Mouse (Mus musculus): ENCODE data around the gene Poc1b.
"Not testable (repeated sequence)": the region's sequence is repeated elsewhere in the genome, so short reads cannot be mapped to it uniquely, and the experiment has no call there.

Gene Poc1b

DNA sequence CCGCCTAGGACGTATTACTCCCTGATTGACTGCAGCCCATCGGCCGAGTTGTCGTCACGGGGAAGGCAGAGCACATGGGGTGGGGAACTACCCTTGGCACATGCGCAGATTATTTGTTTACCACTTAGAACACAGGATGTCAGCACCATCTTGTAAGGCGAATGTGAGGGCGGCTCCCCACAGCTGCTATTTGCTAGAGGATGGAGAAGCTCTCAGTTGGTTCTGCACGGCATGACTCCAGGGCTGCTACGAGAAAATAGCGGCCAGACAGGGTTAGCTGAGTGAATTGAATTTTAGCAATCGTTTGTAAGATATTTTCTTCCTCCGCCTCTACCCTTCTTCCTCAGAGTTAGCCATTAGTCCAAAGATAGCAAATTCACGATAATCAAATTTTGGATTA, 109.7 kb downstream of the Poc1b start:
- not testable (repeated sequence) for DNase-seq (ENCODE audit: extremely low read depth, low read depth, low spot score)

DNA sequence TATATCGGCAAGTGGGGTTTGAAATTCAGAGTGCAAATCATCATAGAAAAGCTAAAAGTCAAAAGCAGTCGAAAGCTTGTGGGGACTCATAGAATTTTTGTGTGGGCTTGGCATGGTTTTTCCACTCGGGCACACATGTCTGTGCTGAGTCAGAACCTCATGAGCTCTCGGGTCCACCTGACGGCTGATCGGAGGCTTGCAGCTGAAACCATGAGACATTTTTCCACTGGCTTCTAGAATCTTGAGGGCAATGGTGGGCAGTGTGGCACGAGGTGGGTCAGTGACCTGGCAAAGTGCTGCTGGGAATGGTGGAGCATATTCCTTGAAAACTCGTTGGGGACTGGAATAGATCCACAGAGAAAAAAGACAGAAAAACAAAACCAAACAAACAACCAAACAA, 114.7 kb downstream of the Poc1b start:
- DNase-seq (ENCODE audit: extremely low read depth, low read depth, low spot score) = no peak

DNA sequence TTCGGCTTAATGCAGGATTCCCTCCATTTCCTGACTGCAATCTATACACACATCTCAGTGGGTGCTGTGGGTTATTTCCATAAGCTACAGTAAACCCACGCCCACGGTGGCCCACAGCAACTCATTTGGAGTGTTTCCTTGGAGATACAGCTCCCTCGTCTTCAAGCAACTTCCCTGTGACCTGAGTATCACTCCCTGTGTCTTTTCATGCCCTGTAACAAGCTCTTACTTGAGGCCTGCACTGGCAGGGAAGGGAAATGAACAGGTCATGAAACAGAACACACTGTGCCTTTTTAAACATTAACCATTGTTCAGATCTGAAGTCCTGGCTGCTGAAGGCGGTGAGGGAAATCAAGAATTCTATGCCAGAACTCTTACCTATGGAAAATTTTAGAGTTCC, 115.9 kb downstream of the Poc1b start:
- no peak for DNase-seq (ENCODE audit: extremely low read depth, low read depth, low spot score)

DNA sequence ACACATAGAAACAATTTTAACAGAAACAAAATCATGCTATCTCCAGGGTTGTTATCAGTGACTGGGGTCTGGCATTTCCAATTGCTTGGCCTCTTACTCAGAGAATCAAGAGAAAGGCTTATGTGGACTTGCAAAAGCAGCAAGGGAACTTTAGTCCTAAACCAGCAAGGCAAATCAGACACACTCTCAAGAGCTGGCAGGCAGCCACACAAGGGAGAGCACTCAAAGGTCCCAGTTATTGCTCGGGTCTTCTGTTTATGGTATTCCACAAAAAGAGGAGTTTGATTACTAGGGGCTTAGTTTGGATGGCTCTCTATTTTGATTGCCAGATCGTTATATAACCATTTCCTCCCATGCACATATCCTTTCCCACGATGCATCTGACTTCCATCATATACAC, 117.4 kb downstream of the Poc1b start:
- no peak for DNase-seq (ENCODE audit: extremely low read depth, low read depth, low spot score)

DNA sequence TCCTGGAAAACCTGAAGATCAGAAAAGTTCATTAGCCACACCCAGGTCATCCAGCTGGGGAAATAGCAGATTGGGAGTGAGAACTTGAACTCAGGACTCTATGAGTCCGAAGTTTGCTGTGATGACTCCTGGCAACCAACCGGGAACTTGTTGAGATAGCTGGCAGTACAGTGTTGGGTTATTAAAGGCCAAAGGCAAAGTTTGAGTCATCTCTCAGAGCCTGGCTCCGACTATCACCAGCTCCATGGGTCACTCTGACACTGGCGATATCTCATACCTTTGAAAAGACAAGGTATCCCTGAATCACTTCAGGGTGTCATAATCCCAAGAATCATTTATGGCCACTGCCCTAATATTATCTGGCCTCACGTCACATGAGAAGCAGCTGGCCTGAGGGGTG, 119.9 kb downstream of the Poc1b start:
- DNase-seq (ENCODE audit: extremely low read depth, low read depth, low spot score) = no peak

DNA sequence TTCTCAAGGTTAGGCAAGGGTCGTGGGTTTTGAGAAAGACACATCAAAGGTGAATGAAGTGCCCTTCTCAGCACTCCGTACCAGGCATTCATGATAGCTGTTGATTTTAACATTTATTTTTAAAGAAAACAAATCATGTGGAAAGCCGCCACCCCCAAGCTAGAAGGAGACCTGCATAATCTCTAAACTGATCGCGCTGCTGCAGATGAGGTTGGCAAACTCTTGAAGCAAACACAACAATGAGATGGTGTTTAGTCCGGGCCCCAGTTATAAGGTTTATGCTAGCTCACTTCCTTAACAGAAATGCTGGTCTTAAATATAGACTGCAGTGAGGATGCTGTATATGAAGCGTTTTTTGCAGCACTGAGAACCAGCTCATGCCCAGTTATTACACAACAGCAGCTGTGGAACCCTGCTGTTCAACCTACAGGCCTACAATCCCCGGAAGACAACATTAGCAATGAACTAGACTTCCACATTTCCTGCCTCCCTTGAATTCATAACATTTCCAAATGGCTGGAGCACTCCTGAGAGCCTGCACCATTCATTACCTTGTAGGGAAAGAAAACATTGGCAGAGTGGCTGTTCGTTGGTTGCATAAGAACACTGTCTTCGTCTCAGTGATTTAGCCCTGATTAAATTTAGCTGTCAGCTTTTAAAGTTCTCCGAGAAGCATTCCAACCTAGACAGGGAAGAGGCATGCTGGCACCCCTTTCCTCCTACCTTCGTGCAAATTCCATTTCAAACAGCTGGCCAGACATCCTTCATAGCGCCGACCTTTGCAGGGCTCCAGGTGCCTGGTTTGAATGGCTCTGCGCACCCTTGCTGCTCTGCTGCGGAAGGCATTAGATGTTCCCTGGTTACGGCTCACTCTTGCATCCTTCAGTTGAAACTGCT, 121.4 kb downstream of the Poc1b start:
- DNase-seq (ENCODE audit: extremely low read depth, low read depth, low spot score) = no peak

DNA sequence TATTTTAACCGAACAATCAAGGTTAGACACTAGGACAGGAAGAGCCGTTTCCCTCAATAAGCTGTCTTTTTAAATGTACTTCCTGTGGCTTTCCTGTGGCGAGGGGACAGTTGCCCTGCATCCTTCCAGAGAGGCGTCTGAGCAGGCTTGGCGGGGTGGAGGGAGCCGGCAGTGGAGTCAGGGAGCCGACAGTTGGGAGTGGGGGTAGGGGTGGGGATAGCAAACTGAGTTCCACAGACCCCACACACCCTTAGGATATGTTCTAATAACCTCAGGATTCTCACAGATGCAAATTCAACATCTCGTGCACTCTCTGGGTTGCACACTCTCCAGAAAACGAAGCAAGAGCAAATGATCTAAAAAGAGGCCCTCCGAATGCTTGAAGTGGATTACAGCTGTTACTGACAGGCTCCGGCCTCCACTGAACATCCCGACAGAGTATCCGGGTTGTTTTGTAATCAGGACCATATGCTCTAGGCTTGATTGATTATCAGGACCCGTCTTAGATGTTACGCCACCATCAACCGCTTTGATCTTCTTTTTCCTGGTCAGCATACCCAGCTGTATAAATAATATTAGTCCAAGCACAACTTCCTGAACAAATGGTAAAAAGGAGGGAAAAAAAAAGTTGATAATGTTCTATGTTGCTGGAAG, 122.3 kb downstream of the Poc1b start:
- DNase-seq (ENCODE audit: extremely low read depth, low read depth, low spot score) = no peak

DNA sequence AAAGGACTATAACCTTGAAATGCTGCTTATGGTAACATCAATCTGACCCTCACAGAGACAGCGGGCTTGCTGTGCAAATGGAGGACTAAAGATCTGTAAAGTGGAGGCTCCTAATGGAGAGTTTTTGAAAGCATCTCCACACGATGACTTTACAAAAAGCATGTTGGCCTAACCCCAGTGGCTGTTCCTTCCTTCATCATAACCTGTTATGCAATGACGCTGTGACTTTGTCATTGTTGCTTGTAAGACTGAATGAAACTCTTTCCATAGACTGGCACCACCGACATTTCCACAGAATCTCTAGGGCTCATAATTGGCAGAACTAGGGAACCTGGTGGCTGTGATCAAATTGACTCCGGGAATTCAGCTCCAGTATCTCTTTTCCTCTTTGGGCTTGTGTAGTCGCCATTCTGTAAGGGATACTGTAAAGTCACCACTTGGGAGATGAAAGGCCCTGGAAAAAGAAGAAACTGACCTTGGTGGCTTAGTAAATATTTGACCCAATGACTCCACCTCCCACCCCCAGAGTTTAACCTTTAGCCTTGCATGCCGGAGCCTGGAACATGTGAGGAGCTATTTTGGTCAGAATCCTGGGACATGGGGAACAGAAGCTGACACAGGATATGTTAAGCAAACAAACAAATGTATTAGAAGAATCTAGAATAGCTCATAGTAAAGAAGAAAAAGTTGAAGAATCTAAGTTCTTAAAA, 125.8 kb downstream of the Poc1b start:
- no peak for DNase-seq (ENCODE audit: extremely low read depth, low read depth, low spot score)

DNA sequence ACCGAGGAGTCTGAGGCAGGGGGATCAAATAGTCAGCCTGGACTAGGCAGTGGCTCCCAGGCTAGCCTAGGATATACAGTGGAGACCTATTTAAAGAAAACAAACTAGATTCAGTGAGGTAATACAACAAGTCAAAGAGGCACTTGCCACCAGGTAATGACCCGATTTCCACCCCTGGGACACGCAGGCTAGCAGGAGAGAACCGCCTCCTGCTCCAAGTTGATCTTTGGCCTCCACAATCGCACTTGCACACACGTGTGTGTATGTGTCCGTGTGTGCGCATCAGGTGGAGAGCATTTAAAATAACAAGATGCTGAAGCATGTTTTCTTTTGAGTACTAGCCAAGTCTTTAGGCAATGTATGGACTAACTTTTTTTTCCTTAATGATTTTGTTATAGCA, 127.5 kb downstream of the Poc1b start:
- DNase-seq (ENCODE audit: extremely low read depth, low read depth, low spot score) = no peak

DNA sequence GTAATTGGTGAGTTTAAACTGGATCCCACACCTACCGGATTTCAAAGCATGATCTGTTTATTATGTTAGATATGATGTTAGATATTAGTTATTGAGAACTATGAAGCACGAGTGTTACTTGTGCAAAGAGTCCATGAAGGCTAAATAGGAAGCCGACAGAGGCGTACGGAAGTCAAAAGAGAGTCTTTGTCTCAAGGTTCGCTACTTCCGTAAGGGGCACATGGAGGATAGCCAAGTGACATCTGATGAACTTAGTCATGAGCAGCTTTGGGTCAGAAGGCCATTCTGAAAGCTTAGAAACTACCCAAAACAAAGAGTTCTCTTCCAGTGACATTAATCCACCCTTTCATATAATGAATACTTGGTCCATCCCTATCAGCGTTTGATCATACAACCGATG, 128.2 kb downstream of the Poc1b start:
- DNase-seq (ENCODE audit: extremely low read depth, low read depth, low spot score) = no peak

DNA sequence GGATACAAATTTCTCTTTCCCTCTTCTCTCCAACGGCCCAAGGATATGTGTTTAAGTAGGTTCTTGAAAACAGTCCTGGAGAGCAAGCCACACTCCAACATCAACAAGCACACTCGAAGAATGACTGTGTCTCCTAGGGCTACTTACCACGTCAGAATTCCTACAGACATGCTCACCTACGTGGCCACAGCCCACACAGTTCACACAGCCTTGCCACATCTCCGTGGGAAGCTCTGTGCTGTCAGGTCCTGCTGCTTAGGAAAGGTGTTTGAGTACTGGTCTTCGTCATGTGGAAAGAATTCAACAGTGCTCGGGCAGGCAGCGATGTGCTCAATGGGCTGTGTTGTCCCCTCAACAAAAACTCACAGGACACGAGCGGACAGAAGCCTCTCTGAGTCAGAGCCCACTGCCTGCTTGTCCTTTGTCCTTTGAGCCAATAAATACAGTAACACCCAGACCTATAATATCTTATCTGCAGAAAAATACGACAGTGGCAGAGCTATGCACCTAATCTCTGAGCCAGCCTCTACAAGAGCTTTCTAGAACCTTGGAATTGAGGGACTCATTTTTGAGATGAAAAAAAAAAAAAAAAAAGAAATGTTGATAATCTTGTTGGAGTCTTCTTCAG, 130.5 kb downstream of the Poc1b start:
- peak; percentile 99 for DNase-seq (ENCODE audit: extremely low read depth, low read depth, low spot score)

DNA sequence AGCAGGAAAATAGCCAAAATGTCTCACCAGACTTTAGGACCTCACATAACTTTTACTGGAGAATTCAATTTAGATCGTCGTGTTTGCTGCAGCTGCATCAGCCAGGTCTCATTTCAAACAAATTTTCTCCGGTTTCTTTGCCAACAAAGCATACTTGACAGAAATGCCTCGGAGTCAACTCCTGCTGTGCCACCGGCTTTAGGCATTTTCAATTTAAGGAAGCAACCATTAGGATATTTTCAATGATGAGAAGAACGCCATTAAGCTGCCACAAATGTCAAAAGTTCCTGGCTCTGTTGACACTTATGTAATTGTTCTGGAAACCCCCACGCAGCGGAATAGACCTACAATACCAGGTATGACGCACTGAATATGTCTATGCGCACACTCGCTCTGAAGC, 131.7 kb downstream of the Poc1b start:
- no peak for DNase-seq (ENCODE audit: extremely low read depth, low read depth, low spot score)

DNA sequence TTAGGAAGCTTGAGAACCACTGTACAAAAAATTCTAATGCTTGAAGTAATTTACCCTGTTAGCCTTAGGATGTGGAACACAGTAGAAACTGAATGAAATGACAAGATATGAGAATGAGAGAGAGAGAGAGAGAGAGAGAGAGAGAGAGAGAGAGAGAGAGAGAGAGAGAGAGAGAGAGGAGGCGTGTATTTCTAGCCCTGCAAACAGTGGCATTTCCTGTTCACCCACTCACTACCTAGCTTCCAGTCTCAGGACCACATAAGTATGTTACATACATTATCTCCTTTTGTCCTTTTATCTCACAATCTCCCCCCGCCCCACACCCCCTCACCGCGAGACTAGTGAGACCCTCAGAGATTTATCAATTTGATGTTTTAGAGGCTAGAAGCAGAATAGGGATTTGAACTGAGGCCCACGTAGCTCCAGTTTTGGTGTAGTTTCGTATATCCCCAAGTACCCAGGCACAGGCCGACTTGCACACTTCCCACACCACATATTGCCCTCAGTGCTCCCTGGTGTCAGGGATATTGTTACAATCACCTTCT, 134.5 kb downstream of the Poc1b start:
- no peak for DNase-seq (ENCODE audit: extremely low read depth, low read depth, low spot score)

DNA sequence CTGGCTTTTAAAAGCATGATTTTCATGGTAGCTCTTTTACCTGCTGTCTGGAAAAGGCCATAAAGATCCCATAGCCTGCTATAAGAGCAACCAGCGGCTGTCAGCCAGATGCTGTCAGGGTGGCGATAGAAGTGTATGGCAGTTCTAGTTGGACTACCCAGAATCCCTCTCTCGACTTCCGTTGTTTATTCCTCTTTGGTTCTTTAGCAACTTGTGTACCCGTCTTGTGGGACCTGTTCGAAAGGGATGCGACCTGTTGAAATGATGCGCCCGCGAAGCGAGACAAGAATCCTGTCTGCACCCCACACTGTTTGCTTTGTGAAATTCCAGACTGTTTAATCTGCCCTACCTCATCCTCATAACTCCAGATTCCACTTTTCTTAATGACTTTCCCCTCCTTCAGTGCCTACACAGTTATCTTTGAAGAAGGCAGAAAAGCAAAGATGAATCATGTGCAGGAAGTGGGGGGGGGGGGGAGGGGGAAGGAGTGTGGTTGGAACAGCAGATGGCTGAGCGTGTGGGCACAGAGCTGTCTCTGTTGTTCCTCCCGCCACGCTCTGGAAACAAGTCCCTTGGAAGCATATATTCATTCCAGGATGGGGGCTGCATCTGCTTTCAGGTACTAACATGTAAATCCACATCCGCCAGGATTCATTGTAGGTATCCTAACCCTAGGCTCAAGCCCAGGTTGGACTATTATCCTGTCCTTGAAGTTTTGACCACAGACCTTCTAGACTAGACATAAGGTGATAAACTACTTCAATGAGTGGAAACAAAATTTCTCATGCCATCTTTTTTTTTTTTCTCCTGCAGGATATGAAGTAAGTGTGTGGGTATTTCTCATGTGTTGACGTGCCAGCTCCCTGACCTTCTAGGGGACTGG, 135.2 kb downstream of the Poc1b start:
- DNase-seq (ENCODE audit: extremely low read depth, low read depth, low spot score) = no peak

DNA sequence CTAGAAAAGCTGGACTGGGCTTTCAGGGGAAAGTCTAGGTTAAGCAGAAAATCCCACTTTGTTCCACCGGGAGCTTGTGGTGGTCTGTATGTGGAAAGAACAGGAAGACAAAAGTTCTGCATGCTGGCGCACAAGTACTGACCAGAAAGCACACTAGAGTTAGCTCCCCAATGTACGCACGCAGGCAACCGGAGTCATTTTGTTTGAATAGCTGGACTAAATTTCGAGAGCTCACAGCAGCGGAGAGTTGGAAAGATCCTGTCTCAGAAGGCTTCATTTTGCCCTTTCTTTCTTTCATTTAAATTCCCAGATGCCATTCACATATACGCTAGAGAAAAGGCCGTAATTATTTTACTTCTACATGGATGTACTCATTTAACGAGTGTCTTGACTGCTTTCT, 135.9 kb downstream of the Poc1b start:
- no peak for DNase-seq (ENCODE audit: extremely low read depth, low read depth, low spot score)

DNA sequence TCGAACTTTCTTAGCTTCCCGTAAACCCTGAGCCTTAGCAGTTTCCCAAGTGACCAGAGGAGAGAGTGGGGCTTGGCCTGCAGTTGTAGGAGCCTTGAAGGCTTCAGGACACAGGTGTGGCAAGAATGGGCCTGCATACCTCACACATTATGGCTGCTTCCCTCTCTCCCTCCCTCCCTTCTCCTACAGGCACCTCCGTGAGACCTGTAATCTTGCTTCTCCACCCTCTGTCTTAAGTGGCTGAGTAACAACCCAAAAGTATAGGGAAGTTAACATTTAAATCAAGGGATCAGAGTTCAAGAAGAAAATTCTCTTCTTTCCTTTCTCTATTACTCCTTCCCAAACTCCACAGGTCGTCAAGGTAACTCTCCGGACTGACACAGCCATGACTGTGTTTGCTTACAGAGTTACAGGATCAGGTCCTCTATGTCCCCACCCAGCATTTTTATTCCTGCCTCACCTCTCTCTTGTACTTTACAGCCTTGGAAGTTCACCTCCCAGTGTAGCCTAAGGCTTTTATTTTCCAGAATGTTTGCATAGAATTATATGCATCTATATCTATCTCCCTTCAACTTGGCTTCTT, 137.2 kb downstream of the Poc1b start:
- DNase-seq (ENCODE audit: extremely low read depth, low read depth, low spot score) = no peak

DNA sequence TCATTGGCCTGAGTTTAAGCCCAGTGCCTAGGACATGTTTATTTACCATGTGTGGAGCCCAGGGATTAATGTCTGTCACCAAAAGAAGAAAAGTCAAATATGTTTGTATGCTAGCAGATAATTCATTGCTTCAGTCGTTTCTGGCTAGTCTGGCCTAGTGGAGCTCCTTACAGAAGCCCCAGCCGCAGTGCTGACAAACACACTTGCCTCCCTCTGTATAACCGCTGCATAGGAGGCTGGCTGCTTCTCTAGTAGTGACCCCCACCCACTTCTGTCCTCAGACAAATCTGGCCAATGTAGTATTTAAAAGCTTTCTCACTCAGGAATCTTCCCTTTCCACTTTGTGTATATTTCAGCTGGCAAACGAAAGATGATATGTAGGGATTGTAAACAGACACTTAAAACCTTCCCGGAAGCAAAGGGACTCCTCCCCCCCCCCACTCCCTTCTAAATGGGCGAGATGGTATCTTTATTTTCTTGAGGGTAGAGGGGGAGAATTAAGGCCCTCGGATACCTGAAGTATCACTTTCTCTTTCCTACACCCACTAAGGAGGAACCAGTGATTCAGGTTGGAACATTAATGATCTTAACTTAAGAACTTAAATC, 137.9 kb downstream of the Poc1b start:
- no peak for DNase-seq (ENCODE audit: extremely low read depth, low read depth, low spot score)

DNA sequence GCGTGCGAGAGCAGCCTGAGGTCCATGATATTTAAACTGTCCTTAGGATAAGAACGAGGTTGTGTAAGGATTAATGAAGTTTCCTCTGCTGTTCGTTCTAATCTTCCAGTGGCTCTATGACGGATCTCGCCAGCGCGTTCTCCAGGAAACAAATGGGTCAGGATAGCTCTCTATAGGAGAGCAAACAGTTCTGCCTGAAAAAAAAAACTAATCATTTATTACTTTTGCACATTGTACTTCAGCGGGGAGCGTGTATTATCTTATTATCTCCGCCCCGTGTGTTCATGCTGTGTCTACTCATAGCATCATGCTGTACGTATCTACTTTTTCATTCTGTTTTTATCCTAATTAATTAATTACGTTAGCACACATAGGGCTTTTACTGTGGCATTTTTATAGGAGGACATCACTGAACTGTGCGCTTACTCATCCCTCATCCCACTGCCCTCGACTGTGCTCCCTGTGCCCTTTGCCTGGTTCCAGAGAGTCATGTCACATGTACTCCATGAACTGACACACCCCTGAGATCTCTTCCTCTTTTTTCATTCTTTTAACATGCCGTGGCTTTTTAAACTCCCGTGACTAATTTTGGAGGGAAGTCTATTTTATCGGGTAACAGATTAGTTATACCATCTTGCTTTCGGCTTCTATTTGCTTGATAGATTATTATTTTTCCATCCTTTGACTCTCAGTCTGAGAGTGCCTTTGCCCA, 140.1 kb downstream of the Poc1b start:
- DNase-seq (ENCODE audit: extremely low read depth, low read depth, low spot score) = no peak

Data from fat pad, adult 2 months (tissue).